Mouse (Mus musculus): ENCODE results near the gene 2610028H24Rik. TPM values are rescaled to one million over a fixed set of nuclear protein-coding genes. Genes with fewer than 3 reads are reported as not detected.

The 2610028H24Rik gene
- polyA plus RNA-seq, 1 experiment from 2014 or later: not detected

DNA sequence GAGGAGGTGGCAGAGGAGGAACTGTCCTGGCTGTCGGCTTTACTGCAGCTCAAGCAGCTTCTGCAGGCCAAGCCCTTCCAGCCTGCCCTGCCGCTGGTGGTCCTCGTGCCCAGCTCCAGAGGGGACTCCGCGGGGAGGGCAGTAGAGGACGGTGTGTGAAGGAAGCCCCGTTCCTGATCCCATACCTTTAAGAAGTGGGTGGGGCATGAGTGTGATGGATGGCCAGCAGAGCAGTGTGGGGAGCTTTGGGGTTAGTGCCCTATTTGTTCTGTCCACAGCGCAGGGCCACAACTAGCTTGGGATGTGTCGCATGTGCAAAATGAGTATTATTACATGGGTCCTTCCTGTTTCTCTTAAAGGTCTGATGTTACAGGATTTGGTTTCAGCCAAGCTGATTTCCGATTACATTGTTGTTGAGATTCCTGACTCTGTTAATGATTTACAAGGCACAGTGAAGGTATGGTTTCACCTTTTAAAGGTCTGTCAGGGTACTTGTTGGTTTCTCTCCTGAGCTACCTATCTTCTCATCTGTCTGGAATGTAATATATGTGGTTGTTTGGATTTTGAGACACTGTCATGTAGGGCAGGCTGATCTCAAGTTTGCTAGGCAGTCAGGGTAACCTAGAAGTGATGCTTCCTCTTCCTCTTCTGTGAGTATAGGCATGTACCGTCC is 55.5 kb downstream of the 2610028H24Rik start:
- H3K27me3 ChIP-seq (ENCODE audit: control insufficient read depth, insufficient read depth, low read depth, low read length): no peaks in the 10 kb centered on the region
- no peaks in the 10 kb centered on the region for H3K9me3 ChIP-seq (replicated peaks; ENCODE audit: control insufficient read depth, low read length)
- 0 out of 2 replicates have a peak, but pooled peaks have one; percentile 35 for ATAC-seq (ENCODE audit: low read depth)
- peaks cover 50% of the 10 kb centered on the region for H3K36me3 ChIP-seq (ENCODE audit: control insufficient read depth, insufficient read depth)
- no peak overlapping the region for H3K4me2 ChIP-seq (ENCODE audit: low read depth, low read length)
- WGBS (ENCODE audit: insufficient replicate concordance): 78% methylated on average over 11 of the region's 11 CpGs
- no peak overlapping the region for H3K4me3 ChIP-seq (ENCODE audit: low read depth, low read length)
- no peaks in the 10 kb centered on the region for H3K4me1 ChIP-seq (ENCODE audit: control insufficient read depth, low read depth, low read length)
- H3K9ac ChIP-seq (ENCODE audit: low read depth, low read length): no peak overlapping the region
- H3K27ac ChIP-seq (ENCODE audit: low read length): 0 out of 2 replicates have a peak overlapping the region, but pooled peaks have one; percentile 38

DNA sequence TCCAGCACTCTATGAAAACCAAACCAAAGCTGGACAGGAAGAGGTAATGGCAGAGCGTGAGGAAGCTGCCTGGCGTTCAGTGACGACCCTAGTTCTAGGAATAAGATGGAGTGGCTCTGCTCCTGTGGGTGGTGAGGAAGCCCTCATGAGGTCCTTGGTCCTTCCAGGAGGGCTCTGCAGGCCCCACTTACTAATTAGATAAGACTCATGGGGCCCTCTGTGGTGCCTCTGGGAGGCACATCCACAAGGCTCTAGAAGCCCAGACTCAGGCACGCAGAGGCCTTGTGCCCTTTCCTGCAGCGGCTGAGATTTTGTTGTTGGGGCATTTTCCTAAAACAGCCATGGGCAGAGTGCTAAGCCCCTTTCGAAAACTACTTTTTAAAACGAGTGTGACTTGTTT is 57.0 kb downstream of the 2610028H24Rik start:
- Histone ChIP-seq H3K36me3 (ENCODE audit: control insufficient read depth, insufficient read depth) (peaks cover 41% of the 10 kb centered on the region), H3K9ac (ENCODE audit: low read depth, low read length) (no peak overlapping the region), H3K9me3 (replicated peaks; ENCODE audit: control insufficient read depth, low read length) (no peaks in the 10 kb centered on the region), H3K4me3 (ENCODE audit: low read depth, low read length) (no peak overlapping the region), H3K27ac (ENCODE audit: low read length) (no peak overlapping the region), H3K4me2 (ENCODE audit: low read depth, low read length) (no peak overlapping the region), H3K27me3 (ENCODE audit: control insufficient read depth, insufficient read depth, low read depth, low read length) (no peaks in the 10 kb centered on the region), H3K4me1 (ENCODE audit: control insufficient read depth, low read depth, low read length) (no peaks in the 10 kb centered on the region)
- no peak for ATAC-seq (ENCODE audit: low read depth)
- 64% methylated on average over 7 of the region's 7 CpGs for WGBS (ENCODE audit: insufficient replicate concordance)

Other genes with a start within 250 kb of the 2610028H24Rik start
- gene Prmt2, start 211.2 kb upstream of the 2610028H24Rik start, polyA plus RNA-seq (2015; fragmentation: Nextera tagmentation; extraction: Ambion mirVana): 4.9 and 5.6 TPM in 2 replicates
- gene S100b, start 195.2 kb upstream of the 2610028H24Rik start, polyA plus RNA-seq (2015; fragmentation: Nextera tagmentation; extraction: Ambion mirVana): 0.09 and 0.12 TPM in 2 replicates
- 1.1 and 1.6 TPM in 2 replicates for gene Dip2a, start 103.8 kb upstream of the 2610028H24Rik start, polyA plus RNA-seq (2015; fragmentation: Nextera tagmentation; extraction: Ambion mirVana)
- gene AC141477.1, start 8.6 kb upstream of the 2610028H24Rik start, polyA plus RNA-seq (2015; fragmentation: Nextera tagmentation; extraction: Ambion mirVana): not detected in 2 replicates
- gene Pcnt, start 6.3 kb upstream of the 2610028H24Rik start, polyA plus RNA-seq (2015; fragmentation: Nextera tagmentation; extraction: Ambion mirVana): 7.5 and 7.9 TPM in 2 replicates
- 19.3 and 21.4 TPM in 2 replicates for gene Mcm3ap, start 19.8 kb downstream of the 2610028H24Rik start, polyA plus RNA-seq (2015; fragmentation: Nextera tagmentation; extraction: Ambion mirVana)
- gene Ybey, start 20.0 kb downstream of the 2610028H24Rik start, polyA plus RNA-seq (2015; fragmentation: Nextera tagmentation; extraction: Ambion mirVana): 2.3 and 2.4 TPM in 2 replicates
- 78.2 and 84.6 TPM in 2 replicates for gene Lss, start 82.5 kb downstream of the 2610028H24Rik start, polyA plus RNA-seq (2015; fragmentation: Nextera tagmentation; extraction: Ambion mirVana)
- not detected in 2 replicates for gene Spatc1l, start 113.2 kb downstream of the 2610028H24Rik start, polyA plus RNA-seq (2015; fragmentation: Nextera tagmentation; extraction: Ambion mirVana)
- gene Ftcd, start 126.6 kb downstream of the 2610028H24Rik start, polyA plus RNA-seq (2015; fragmentation: Nextera tagmentation; extraction: Ambion mirVana): 52.9 and 63.8 TPM in 2 replicates
- gene Col6a2, start 174.5 kb downstream of the 2610028H24Rik start, polyA plus RNA-seq (2015; fragmentation: Nextera tagmentation; extraction: Ambion mirVana): 7.0 and 10.9 TPM in 2 replicates

All from liver, embryonic 16.5 days (tissue).